Comparison of ENCODE assay signal across 8 mouse cellular contexts in genomic region chr1:52232766-52233140, GRCm38 (mm10). TPM values are rescaled to one million over a fixed set of nuclear protein-coding genes. Genes with fewer than 3 reads are reported as not detected.
DNase-seq lines count a peak whose midpoint lies in the region; ATAC-seq and TF ChIP-seq lines count a peak whose summit lies in the region.

No protein-coding gene starts in this region.

- peak; percentile 70 for ATAC-seq in kidney, postnatal 0 days (replicated peaks; ENCODE audit: low FRiP score, low read depth)
- peak; percentile 77 for ATAC-seq in hindbrain, embryonic 15.5 days (ENCODE audit: low FRiP score, low read depth)
- peak; percentile 79 for ATAC-seq in midbrain, postnatal 0 days (ENCODE audit: low FRiP score)

- H3K4me2 ChIP-seq in kidney, postnatal 0 days (ENCODE audit: low read length), result peak overlapping the region; percentile 81
- H3K4me2 ChIP-seq in hindbrain, embryonic 15.5 days, result peak overlapping the region; percentile 60
- peak overlapping the region; percentile 72 for H3K4me2 ChIP-seq in midbrain, postnatal 0 days (ENCODE audit: low read depth, low read length, poor library complexity, severe bottlenecking)

- H3K4me3 ChIP-seq in kidney, postnatal 0 days (replicated peaks; ENCODE audit: low read depth, low read length), result peak overlapping the region; percentile 98
- H3K4me3 ChIP-seq in cortical plate, adult 2 months (ENCODE audit: insufficient read depth, low read length), result peak overlapping the region; percentile 92
- peak overlapping the region; percentile 99 for H3K4me3 ChIP-seq in hindbrain, embryonic 15.5 days
- peak overlapping the region; percentile 93 for H3K4me3 ChIP-seq in midbrain, postnatal 0 days (ENCODE audit: low read depth, low read length)

- H3K27ac ChIP-seq in kidney, postnatal 0 days, result peak overlapping the region; percentile 96
- H3K27ac ChIP-seq in cortical plate, adult 2 months (ENCODE audit: insufficient read depth, low read length), result peak overlapping the region; percentile 99
- peak overlapping the region; percentile 95 for H3K27ac ChIP-seq in hindbrain, embryonic 15.5 days (replicated peaks)
- H3K27ac ChIP-seq in midbrain, postnatal 0 days (ENCODE audit: low read depth, low read length), result peak overlapping the region; percentile 95

- no peak for TF ChIP-seq POLR2A in cortical plate, adult 2 months (IDR thresholded peaks at IDR 0.05; ENCODE audit: extremely low read depth, insufficient read depth, low read length)

- H3K36me3 ChIP-seq in kidney, postnatal 0 days (ENCODE audit: insufficient read depth, low read length), result no peaks in the 10 kb centered on the region
- H3K36me3 ChIP-seq in hindbrain, embryonic 15.5 days, result no peaks in the 10 kb centered on the region
- no peaks in the 10 kb centered on the region for H3K36me3 ChIP-seq in midbrain, postnatal 0 days (ENCODE audit: insufficient read depth, low read length)

- no peak for TF ChIP-seq CTCF in kidney, postnatal 0 days (IDR thresholded peaks at IDR 0.05; ENCODE audit: low read depth)
- TF ChIP-seq CTCF in cortical plate, adult 2 months (IDR thresholded peaks at IDR 0.05; ENCODE audit: extremely low read depth, insufficient read depth, low read length), result no peak
- no peak for TF ChIP-seq CTCF in midbrain, postnatal 0 days (IDR thresholded peaks at IDR 0.05)

- peak overlapping the region; percentile 93 for H3K9ac ChIP-seq in kidney, postnatal 0 days (ENCODE audit: low read depth, low read length)
- H3K9ac ChIP-seq in hindbrain, embryonic 15.5 days, result peak overlapping the region; percentile 97
- peak overlapping the region; percentile 98 for H3K9ac ChIP-seq in midbrain, postnatal 0 days (replicated peaks; ENCODE audit: low read length, poor library complexity, severe bottlenecking)

- 0% methylated on average over 54 of the region's 57 CpGs for WGBS in kidney, postnatal 0 days
- 0% methylated on average over 44 of the region's 57 CpGs for WGBS in hindbrain, embryonic 15.5 days
- WGBS in midbrain, postnatal 0 days, result under 1% methylated on average over 34 of the region's 57 CpGs

- DNase-seq in kidney, postnatal 0 days (ENCODE audit: low spot score), result no peak
- no peak for DNase-seq in kidney, postnatal 25 days
- no peak for DNase-seq in midbrain, postnatal 0 days (ENCODE audit: low spot score)
- DNase-seq in right cerebral cortex, postnatal 10 days (ENCODE audit: low spot score in 2 of 2), result no peak
- DNase-seq in gastrocnemius, adult 18-20 months (ENCODE audit: low spot score), result no peak
- DNase-seq in cerebellum, postnatal 25 days, result no peak

- peaks cover 6% of the 10 kb centered on the region; the same call in 1 of the 2 replicates for H3K4me1 ChIP-seq in kidney, postnatal 0 days (replicated peaks; ENCODE audit: insufficient read depth, low read length)
- H3K4me1 ChIP-seq in cortical plate, adult 2 months (ENCODE audit: control insufficient read depth, insufficient read depth, low read length), result peaks cover 1% of the 10 kb centered on the region; the same call in 1 of the 2 replicates
- H3K4me1 ChIP-seq in hindbrain, embryonic 15.5 days (replicated peaks), result peaks cover 18% of the 10 kb centered on the region
- peaks cover 10% of the 10 kb centered on the region for H3K4me1 ChIP-seq in midbrain, postnatal 0 days (ENCODE audit: insufficient read depth, low read length)

- no peaks in the 10 kb centered on the region for H3K27me3 ChIP-seq in kidney, postnatal 0 days (ENCODE audit: insufficient read depth, low read length)
- H3K27me3 ChIP-seq in hindbrain, embryonic 15.5 days, result no peaks in the 10 kb centered on the region
- no peaks in the 10 kb centered on the region for H3K27me3 ChIP-seq in midbrain, postnatal 0 days (ENCODE audit: insufficient read depth, low read length)

- H3K9me3 ChIP-seq in kidney, postnatal 0 days (replicated peaks; ENCODE audit: low read length), result no peaks in the 10 kb centered on the region
- no peaks in the 10 kb centered on the region for H3K9me3 ChIP-seq in hindbrain, embryonic 15.5 days
- no peaks in the 10 kb centered on the region for H3K9me3 ChIP-seq in midbrain, postnatal 0 days (ENCODE audit: low read length)

RNA-seq across cellular contexts. Expression of gene Gls, which starts 0.3 kb away (rescaled TPM):
- polyA plus RNA-seq in kidney, postnatal 0 days (2015; fragmentation: Nextera tagmentation; extraction: Ambion mirVana), result 32.0 TPM in 2 replicates
- 239 and 271 TPM in 2 replicates for polyA plus RNA-seq in cortical plate, adult 2 months (2012; rRNA removed)
- polyA plus RNA-seq in hindbrain, embryonic 15.5 days (2015; fragmentation: Nextera tagmentation; extraction: Ambion mirVana), result 34.1 and 36.2 TPM in 2 replicates
- 181 and 228 TPM in 2 replicates for total RNA-seq in midbrain, postnatal 0 days (2014; rRNA removed)
- 23.4 and 33.3 TPM in 2 replicates for polyA plus RNA-seq in midbrain, postnatal 0 days (2015; fragmentation: Nextera tagmentation; extraction: Ambion mirVana)
- 10 to 100 TPM; 81.6 to 85.6 TPM for total RNA-seq in gastrocnemius, adult 18-20 months (2021)
